Mouse (Mus musculus) myocyte (in vitro differentiated cells): ENCODE data around the gene Suds3.

Experiments
- E2F4 ChIP-seq: IDR thresholded peaks from one replicate; pipeline ENCODE4 v1.6.1; 2011; ENCODE audit warnings: mild to moderate bottlenecking, control low read depth, moderate library complexity; ENCODE audit not compliant: insufficient read depth
- MYOG ChIP-seq, 3 experiments: IDR thresholded peaks; one replicate each; pipeline ENCODE4 v1.6.1; 2011; ENCODE audit warnings: control low read depth in 2 of 3, low read depth in 2 of 3, mild to moderate bottlenecking in 2 of 3; ENCODE audit not compliant: insufficient read length in 2 of 3, control insufficient read depth in 1 of 3, insufficient read depth in 1 of 3
- POLR2A ChIP-seq: IDR thresholded peaks from one replicate; pipeline ENCODE4 v1.6.1; 2011; ENCODE audit warnings: low read depth, mild to moderate bottlenecking, control low read depth, moderate library complexity; ENCODE audit not compliant: insufficient read length
- POLR2AphosphoS2 ChIP-seq: IDR thresholded peaks from one replicate; pipeline ENCODE4 v1.6.1; 2011; ENCODE audit warnings: low read depth, control low read depth; ENCODE audit not compliant: insufficient read length
- TCF12 ChIP-seq: IDR thresholded peaks from one replicate; pipeline ENCODE4 v1.6.1; 2011; ENCODE audit warnings: mild to moderate bottlenecking, control low read depth; ENCODE audit not compliant: poor library complexity, insufficient read depth, severe bottlenecking

- TF ChIP-seq POLR2A (no peak), POLR2AphosphoS2 (no peak), E2F4 (no peak), TCF12 (no peak), MYOG (IDR thresholded peaks at IDR 0.05; ENCODE audit: control insufficient read depth in 1 of 3, insufficient read depth in 1 of 3, insufficient read length in 2 of 3, low read depth in 2 of 3) (no peak)
These were observed 2.9 kb upstream of the Suds3 start for GRCm38 (mm10) chr5:117118850-117119249.
